Mouse (Mus musculus) midbrain, embryonic 12.5 days (tissue): Measurements from ENCODE around the gene Spdye4a. TPM values are rescaled to one million over a fixed set of nuclear protein-coding genes. Genes with fewer than 3 reads are reported as not detected.

Source experiments
- polyA plus RNA-seq: library from polyadenylated mRNA; unstranded; fragments of >200 nt; fragmentation: Nextera tagmentation; extraction: Ambion mirVana; gene quantifications from 2 replicates; pipeline ENCODE4 v1.2.1, GENCODE M21; 2016

Spdye4a gene
- polyA plus RNA-seq, 1 experiment from 2014 or later = not detected

Other genes starting within 250 kb of the Spdye4a start
- gene Rnf216, start 113.9 kb downstream of the Spdye4a start, polyA plus RNA-seq = 49.8 and 51.1 TPM in 2 replicates
- not detected in 2 replicates for gene Olfr718-ps1, start 79.3 kb downstream of the Spdye4a start, polyA plus RNA-seq
- gene Rbak, start 46.1 kb downstream of the Spdye4a start, polyA plus RNA-seq = 16.2 and 17.8 TPM in 2 replicates
- not detected in 2 replicates for gene Spdye4b, start 45.9 kb downstream of the Spdye4a start, polyA plus RNA-seq
- gene Zfp12, start 8.3 kb upstream of the Spdye4a start, polyA plus RNA-seq = 28.2 and 29.0 TPM in 2 replicates
- 17.9 and 18.4 TPM in 2 replicates for gene Zfp316, start 43.1 kb upstream of the Spdye4a start, polyA plus RNA-seq
- 0.08 TPM in 1 of 2 replicates, not detected in the other for gene Zfp853, start 66.7 kb upstream of the Spdye4a start, polyA plus RNA-seq
- gene E130309D02Rik, start 88.5 kb upstream of the Spdye4a start, polyA plus RNA-seq = 54.1 and 55.5 TPM in 2 replicates
- gene Zdhhc4, start 102.4 kb upstream of the Spdye4a start, polyA plus RNA-seq = 77.9 and 83.9 TPM in 2 replicates
- gene Grid2ip, start 130.4 kb upstream of the Spdye4a start, polyA plus RNA-seq = 0.21 and 0.24 TPM in 2 replicates
- gene Kdelr2, start 176.9 kb upstream of the Spdye4a start, polyA plus RNA-seq = 177 and 184 TPM in 2 replicates
- gene Daglb, start 237.7 kb upstream of the Spdye4a start, polyA plus RNA-seq = 14.2 and 14.5 TPM in 2 replicates